Mouse (Mus musculus) limb, embryonic 10.5 days (tissue): ENCODE results near the gene Trim17. TPM values are rescaled to one million over a fixed set of nuclear protein-coding genes. Genes with fewer than 3 reads are reported as not detected.

Experiments used
- DNase-seq: peaks from one replicate; pipeline ENCODE4 v3.0.0-alpha.2; 2017; ENCODE audit warnings: low spot score
- H3K27ac ChIP-seq: fragments of 300-500 bp; sonication (generic); 2 replicates; pipeline ENCODE4 v1.5.1; 2016; ENCODE audit warnings: mild to moderate bottlenecking
- H3K27me3 ChIP-seq: fragments of 300-500 bp; sonication (generic); 2 replicates; pipeline ENCODE4 v1.6.1; 2016; ENCODE audit warnings: low read depth, mild to moderate bottlenecking; ENCODE audit not compliant: poor library complexity, severe bottlenecking
- H3K36me3 ChIP-seq: fragments of 300-500 bp; sonication (generic); 2 replicates; pipeline ENCODE4 v1.6.1; 2016; ENCODE audit warnings: mild to moderate bottlenecking, moderate library complexity
- H3K4me1 ChIP-seq: fragments of 300-500 bp; sonication (generic); 2 replicates; pipeline ENCODE4 v1.6.1; 2016
- H3K4me3 ChIP-seq: fragments of 300-500 bp; sonication (generic); 2 replicates; pipeline ENCODE4 v1.5.1; 2016; ENCODE audit warnings: mild to moderate bottlenecking, moderate library complexity
- H3K9me3 ChIP-seq: fragments of 300-500 bp; sonication (generic); replicated peaks from 2 replicates; pipeline ENCODE4 v1.6.1; 2016; ENCODE audit warnings: mild to moderate bottlenecking
- WGBS: fragments of 180-500 bp; shearing (Covaris S2); methylation state at CpG from one replicate; pipeline ENCODE4 v1.1.7; 2016; 5-methylcytosine and 5-hydroxymethylcytosine counted together
- polyA plus RNA-seq: library from polyadenylated mRNA; unstranded; fragments of >200 nt; fragmentation: Nextera tagmentation; extraction: Ambion mirVana; gene quantifications from 2 replicates; pipeline ENCODE4 v1.2.1, GENCODE M21; 2016

The Trim17 gene
- 0.31 and 0.35 TPM in 2 replicates for polyA plus RNA-seq

GRCm38 (mm10) chr11:58954420-58955142, at the start of gene Trim17, which contains the start of gene Hist3h2a:
Trim17 (plus strand) TSS chr11:58954685.
Hist3h2a (plus strand) TSS chr11:58954685.
- peak; percentile 82 for DNase-seq
- Histone ChIP-seq H3K27me3 (peaks cover 68% of the 10 kb centered on the region), H3K4me1 (peaks cover 34% of the 10 kb centered on the region), H3K4me3 (peak within 1 kb of the TSS; percentile 72), H3K9me3 (no peaks in the 10 kb centered on the region), H3K27ac (peak within 1 kb of the TSS; percentile 92), H3K36me3 (peaks cover 10% of the 10 kb centered on the region)
- WGBS: under 1% methylated on average over 49 of the region's 49 CpGs

DNA sequence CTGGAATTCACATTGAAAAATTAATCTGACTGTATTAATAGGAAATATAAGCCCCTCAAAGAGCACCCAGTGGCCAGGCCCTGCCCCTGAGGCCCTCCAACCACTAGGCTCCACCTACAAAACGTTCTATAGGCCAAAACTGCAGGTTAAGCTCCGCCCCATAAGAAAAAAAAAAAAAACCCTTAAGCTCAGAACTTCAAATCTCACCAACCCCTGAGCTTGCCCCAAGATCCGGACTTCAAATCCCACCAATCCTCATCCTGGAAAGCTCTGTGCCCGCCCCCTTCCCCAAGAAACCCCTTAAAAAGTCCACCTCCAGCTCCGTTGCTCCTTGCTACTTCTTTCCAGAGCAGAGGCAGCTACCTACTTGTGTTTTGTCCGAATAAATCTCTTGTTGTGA, 49.6 kb upstream of the Trim17 start:
- Histone ChIP-seq H3K27me3 (no peaks in the 10 kb centered on the region), H3K9me3 (no peaks in the 10 kb centered on the region), H3K4me3 (peak overlapping the region; percentile 65), H3K36me3 (peaks cover 27% of the 10 kb centered on the region), H3K4me1 (peaks cover 14% of the 10 kb centered on the region), H3K27ac (no peak overlapping the region)
- WGBS: 48% methylated on average over 6 of the region's 6 CpGs
- peak; percentile 33 for DNase-seq

GRCm38 (mm10) chr11:58913776-58914175, 40.7 kb upstream of the Trim17 start:
- peak overlapping the region; percentile 87; the same call in 1 of the 2 replicates for H3K27ac ChIP-seq
- DNase-seq: no peak
- H3K9me3 ChIP-seq: no peaks in the 10 kb centered on the region
- no peak overlapping the region for H3K4me3 ChIP-seq
- no peaks in the 10 kb centered on the region for H3K36me3 ChIP-seq
- 71% methylated on average over 1 of the region's 1 CpGs for WGBS
- peaks cover 11% of the 10 kb centered on the region for H3K4me1 ChIP-seq
- no peaks in the 10 kb centered on the region for H3K27me3 ChIP-seq

GRCm38 (mm10) chr11:58914461-58915028, 39.9 kb upstream of the Trim17 start:
- Histone ChIP-seq H3K36me3 (no peaks in the 10 kb centered on the region), H3K27ac (peak overlapping the region; percentile 87), H3K4me1 (peaks cover 15% of the 10 kb centered on the region), H3K9me3 (no peaks in the 10 kb centered on the region), H3K27me3 (no peaks in the 10 kb centered on the region), H3K4me3 (peak overlapping the region; percentile 43)
- 16% methylated on average over 17 of the region's 17 CpGs for WGBS
- DNase-seq: peak; percentile 61

- no peak overlapping the region for H3K27ac ChIP-seq
- H3K4me1 ChIP-seq: peaks cover 16% of the 10 kb centered on the region
- H3K9me3 ChIP-seq: no peaks in the 10 kb centered on the region
- DNase-seq: peak; percentile 60
- 59% methylated on average over 14 of the region's 14 CpGs for WGBS
- H3K36me3 ChIP-seq: no peaks in the 10 kb centered on the region
- no peaks in the 10 kb centered on the region for H3K27me3 ChIP-seq
- H3K4me3 ChIP-seq: no peak overlapping the region
Observed at GRCm38 (mm10) chr11:58916879-58917744, 37.4 kb upstream of the Trim17 start.

GRCm38 (mm10) chr11:58917745-58918366, 36.6 kb upstream of the Trim17 start, which contains the start of gene Btnl10:
Btnl10 (plus strand) TSS chr11:58917908.
- Histone ChIP-seq H3K36me3 (no peaks in the 10 kb centered on the region), H3K4me3 (no peak within 1 kb of the TSS), H3K27me3 (no peaks in the 10 kb centered on the region), H3K4me1 (peaks cover 16% of the 10 kb centered on the region), H3K27ac (no peak within 1 kb of the TSS), H3K9me3 (no peaks in the 10 kb centered on the region)
- no peak for DNase-seq
- WGBS: 86% methylated on average over 12 of the region's 12 CpGs

GRCm38 (mm10) chr11:58918759-58919158, 35.7 kb upstream of the Trim17 start:
- Histone ChIP-seq H3K4me3 (no peak overlapping the region), H3K9me3 (no peaks in the 10 kb centered on the region), H3K27ac (no peak overlapping the region), H3K36me3 (no peaks in the 10 kb centered on the region), H3K27me3 (no peaks in the 10 kb centered on the region), H3K4me1 (peaks cover 16% of the 10 kb centered on the region)
- WGBS: 83% methylated on average over 5 of the region's 5 CpGs
- DNase-seq: no peak

DNA sequence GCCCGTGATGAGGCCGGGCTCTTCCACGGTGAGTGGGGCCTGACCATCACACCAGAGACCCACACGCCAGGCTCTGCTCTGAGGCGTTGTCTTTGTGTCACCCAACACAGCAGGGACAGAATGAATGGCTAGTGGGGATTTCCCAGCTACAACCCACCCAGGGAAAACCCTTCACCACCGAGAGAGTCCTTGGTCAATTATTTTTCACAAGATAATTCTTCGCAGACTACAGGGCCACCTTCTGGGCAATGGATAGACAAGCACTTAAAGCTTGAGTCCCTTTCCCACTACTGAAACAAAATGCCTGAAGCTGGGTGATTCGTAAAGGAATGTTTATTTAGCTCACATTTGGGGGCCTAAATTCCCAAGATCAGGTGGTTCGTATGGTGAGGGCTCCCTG, 32.1 kb upstream of the Trim17 start:
- Histone ChIP-seq H3K27me3 (no peaks in the 10 kb centered on the region), H3K4me3 (no peak overlapping the region), H3K9me3 (no peaks in the 10 kb centered on the region), H3K27ac (no peak overlapping the region), H3K36me3 (no peaks in the 10 kb centered on the region), H3K4me1 (peaks cover 10% of the 10 kb centered on the region)
- DNase-seq: no peak
- WGBS: 86% methylated on average over 9 of the region's 9 CpGs

GRCm38 (mm10) chr11:58926651-58927050, 27.8 kb upstream of the Trim17 start:
- Histone ChIP-seq H3K27me3 (no peaks in the 10 kb centered on the region), H3K4me1 (0 out of 2 replicates have a peak, but pooled peaks cover 6% of the 10 kb centered on the region), H3K36me3 (peaks cover 9% of the 10 kb centered on the region), H3K27ac (no peak overlapping the region), H3K4me3 (no peak overlapping the region), H3K9me3 (no peaks in the 10 kb centered on the region)
- 92% methylated on average over 2 of the region's 3 CpGs for WGBS
- no peak for DNase-seq

- 78% methylated on average over 2 of the region's 2 CpGs for WGBS
- H3K27ac ChIP-seq: no peak overlapping the region
- no peak for DNase-seq
- no peak overlapping the region for H3K4me3 ChIP-seq
- peaks cover 13% of the 10 kb centered on the region for H3K36me3 ChIP-seq
- 0 out of 2 replicates have a peak, but pooled peaks cover 6% of the 10 kb centered on the region for H3K4me1 ChIP-seq
- H3K9me3 ChIP-seq: no peaks in the 10 kb centered on the region
- no peaks in the 10 kb centered on the region for H3K27me3 ChIP-seq
Observed at GRCm38 (mm10) chr11:58927053-58927452, 27.4 kb upstream of the Trim17 start.

GRCm38 (mm10) chr11:58927790-58928651, 26.5 kb upstream of the Trim17 start:
- H3K4me3 ChIP-seq: peak overlapping the region; percentile 1; the same call in 1 of the 2 replicates
- peaks cover 23% of the 10 kb centered on the region for H3K36me3 ChIP-seq
- 37% methylated on average over 20 of the region's 20 CpGs for WGBS
- DNase-seq: peak; percentile 85
- 0 out of 2 replicates have a peak, but pooled peaks cover 6% of the 10 kb centered on the region for H3K4me1 ChIP-seq
- H3K9me3 ChIP-seq: no peaks in the 10 kb centered on the region
- H3K27ac ChIP-seq: peak overlapping the region; percentile 43; the same call in 1 of the 2 replicates
- H3K27me3 ChIP-seq: no peaks in the 10 kb centered on the region
